Mouse (Mus musculus) gastrocnemius, postnatal 4 days (tissue): ENCODE data around the gene Ankrd34c. TPM values are rescaled to one million over a fixed set of nuclear protein-coding genes. Genes with fewer than 3 reads are reported as not detected.

Experiments used
- DNase-seq, 2 experiments: peaks; one replicate each; pipeline ENCODE4 v3.0.0; 2021 to 2022; ENCODE audit warnings: low spot score in 2 of 2, mixed read lengths in 2 of 2
- total RNA-seq, 2 experiments: library from RNA; stranded (reverse); gene quantifications; 2 replicates each; pipeline ENCODE4 v1.2.3; 2021

The Ankrd34c gene
- total RNA-seq, 2 experiments from 2014 or later = not detected

GRCm38 (mm10) chr9:89678974-89679373 is 59.3 kb downstream of the Ankrd34c start:
- DNase-seq = no peak

Other genes starting within 250 kb of the Ankrd34c start
- under 1 TPM; 0.29 to 0.42 TPM for gene Minar1, start 115.3 kb downstream of the Ankrd34c start, total RNA-seq
- gene Tmed3, start 33.4 kb downstream of the Ankrd34c start, total RNA-seq = 10 to 100 TPM; 72.4 to 73.1 TPM
- gene Rasgrf1, start 171.4 kb upstream of the Ankrd34c start, total RNA-seq = under 1 TPM in 1 of 2 experiments, not detected in 1; 0.15 TPM